In genomic region chr1:146939463-146940389, GRCm38 (mm10) we compare ENCODE assay signal across 28 mouse cellular contexts.
"Had no signal": no experiment of that assay in that cellular context is flagged by ENCODE, and none has a peak within 500 bp of the region (broad histone marks: within the 10 kb centered on the region; RNA-seq: fewer than 3 reads in every experiment).

No protein-coding gene starts in this region.

- H3K36me3 ChIP-seq: embryonic facial prominence, embryonic 10.5 days; embryonic facial prominence, embryonic 12.5 days; embryonic facial prominence, embryonic 13.5 days; embryonic facial prominence, embryonic 15.5 days; forebrain, embryonic 10.5 days; forebrain, embryonic 12.5 days; forebrain, embryonic 15.5 days had no signal

- H3K4me2 ChIP-seq: embryonic facial prominence, embryonic 12.5 days; embryonic facial prominence, embryonic 13.5 days; embryonic facial prominence, embryonic 15.5 days; forebrain, embryonic 12.5 days; forebrain, embryonic 13.5 days; forebrain, embryonic 15.5 days had no signal

- H3K9me3 ChIP-seq: embryonic facial prominence, embryonic 10.5 days; embryonic facial prominence, embryonic 12.5 days; embryonic facial prominence, embryonic 13.5 days; embryonic facial prominence, embryonic 15.5 days; forebrain, embryonic 10.5 days; forebrain, embryonic 12.5 days; forebrain, embryonic 13.5 days; forebrain, embryonic 15.5 days had no signal

- H3K4me3 ChIP-seq: embryonic facial prominence, embryonic 10.5 days; embryonic facial prominence, embryonic 12.5 days; embryonic facial prominence, embryonic 13.5 days; embryonic facial prominence, embryonic 15.5 days; erythroblast, embryonic 14.5 days; forebrain, embryonic 10.5 days; forebrain, embryonic 12.5 days; forebrain, embryonic 13.5 days; forebrain, embryonic 15.5 days; gastrocnemius, adult 2 months had no signal

- H3K27me3 ChIP-seq: embryonic facial prominence, embryonic 12.5 days; embryonic facial prominence, embryonic 13.5 days; embryonic facial prominence, embryonic 15.5 days; forebrain, embryonic 12.5 days; forebrain, embryonic 13.5 days; forebrain, embryonic 15.5 days had no signal

- H3K9ac ChIP-seq: embryonic facial prominence, embryonic 12.5 days; embryonic facial prominence, embryonic 13.5 days; embryonic facial prominence, embryonic 15.5 days; forebrain, embryonic 12.5 days; forebrain, embryonic 13.5 days; forebrain, embryonic 15.5 days; forebrain, postnatal 0 days had no signal

- H3K27ac ChIP-seq: embryonic facial prominence, embryonic 10.5 days; embryonic facial prominence, embryonic 12.5 days; embryonic facial prominence, embryonic 13.5 days; embryonic facial prominence, embryonic 15.5 days; forebrain, embryonic 10.5 days; forebrain, embryonic 12.5 days; forebrain, embryonic 13.5 days; forebrain, embryonic 15.5 days; gastrocnemius, adult 2 months had no signal

- DNase-seq: cerebellum, adult 18-20 months; cerebellum, adult 2 months; cerebellum, adult 8-10 months; cerebellum, adult 9-10 months; cerebellum, adult 9-11 months; cerebellum, postnatal 10 days; cerebellum, postnatal 14 days; cerebellum, postnatal 25 days; cerebellum, postnatal 36 days; embryo, embryonic 11 days; forebrain, postnatal 0 days; gastrocnemius, adult 2 months; gastrocnemius, postnatal 10 days; gastrocnemius, postnatal 25 days; gastrocnemius, postnatal 36 days; heart, adult 11 months; heart, adult 18-20 months had no signal

- ATAC-seq: forebrain, embryonic 13.5 days; forebrain, embryonic 14.5 days; forebrain, embryonic 15.5 days; forebrain, embryonic 16.5 days; forebrain, postnatal 0 days had no signal

- H3K4me1 ChIP-seq: embryonic facial prominence, embryonic 10.5 days; embryonic facial prominence, embryonic 12.5 days; embryonic facial prominence, embryonic 13.5 days; embryonic facial prominence, embryonic 15.5 days; forebrain, embryonic 10.5 days; forebrain, embryonic 12.5 days; forebrain, embryonic 13.5 days; forebrain, embryonic 15.5 days had no signal
